In the genomic region with DNA sequence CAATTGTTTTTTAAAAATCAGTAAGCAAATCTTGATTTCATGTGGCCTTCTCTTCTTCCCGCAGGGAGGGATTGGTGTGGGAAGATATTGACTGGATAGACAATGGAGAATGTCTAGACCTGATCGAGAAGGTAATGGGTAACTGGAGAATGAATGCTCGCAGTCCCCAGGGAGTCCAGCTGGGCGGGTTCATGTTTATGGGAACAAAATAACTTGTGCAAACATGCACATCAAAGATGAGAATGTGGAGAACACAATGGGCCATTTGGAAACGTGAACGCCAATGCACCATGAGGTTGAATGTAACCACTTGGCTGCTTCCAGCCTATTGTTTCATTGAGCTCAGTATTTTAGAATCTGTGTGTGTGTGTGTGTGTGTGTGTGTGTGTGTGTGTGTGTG, we compare ENCODE assay signal across 24 mouse cellular contexts.
DNase-seq lines count a peak whose midpoint lies in the region; ATAC-seq lines count a peak whose summit lies in the region.
"Had no signal": no experiment of that assay in that cellular context is flagged by ENCODE, and none has a peak within 500 bp of the region (broad histone marks: within the 10 kb centered on the region; RNA-seq: fewer than 3 reads in every experiment).

No protein-coding gene starts in this region.

- peak; percentile 91 for DNase-seq in heart, adult 11 months
- no peak for DNase-seq in heart, adult 8-10 months (ENCODE audit: low spot score)
- DNase-seq in lung, postnatal 10 days = peak; percentile 28
- DNase-seq in lung, postnatal 4 days = no peak
- DNase-seq in R1 (ENCODE audit: low read depth, low spot score) (peak; percentile 74), ZHBTc4 (ENCODE audit: low read depth, low spot score) (peak; percentile 86)
- DNase-seq in thymus, postnatal 36 days = no peak
- DNase-seq: adrenal gland, adult 2 months; adrenal gland, adult 8-10 months; adrenal gland, postnatal 10 days; adrenal gland, postnatal 14 days; adrenal gland, postnatal 25 days; adrenal gland, postnatal 36 days; B cell, adult 2 months; cerebellum, adult 11 months; cerebellum, adult 11-12 months; cerebellum, adult 18-20 months; cerebellum, adult 2 months had no signal

- peaks cover 4% of the 10 kb centered on the region; the same call in 1 of the 2 replicates for H3K4me1 ChIP-seq in midbrain, embryonic 13.5 days (replicated peaks)

- no peak overlapping the region for H3K27ac ChIP-seq in midbrain, embryonic 13.5 days

- H3K9ac ChIP-seq in midbrain, embryonic 13.5 days (replicated peaks) = no peak overlapping the region

- H3K9me3 ChIP-seq in midbrain, embryonic 13.5 days = no peaks in the 10 kb centered on the region

- no peaks in the 10 kb centered on the region for H3K27me3 ChIP-seq in midbrain, embryonic 13.5 days
- H3K27me3 ChIP-seq: CH12.LX, Patski had no signal

- H3K4me3 ChIP-seq in midbrain, embryonic 13.5 days (replicated peaks) = no peak overlapping the region

- 77% methylated on average over 6 of the region's 6 CpGs for WGBS in midbrain, embryonic 13.5 days

- H3K36me3 ChIP-seq in midbrain, embryonic 13.5 days = peaks cover 19% of the 10 kb centered on the region
- H3K36me3 ChIP-seq: G1E had no signal

- H3K4me2 ChIP-seq in midbrain, embryonic 13.5 days (replicated peaks) = no peak overlapping the region

- ATAC-seq in midbrain, embryonic 13.5 days = no peak
- ATAC-seq: activated CD4-positive, CD25-positive, alpha-beta regulatory T cell, adult 4 months; CD4-positive, CD25-positive, alpha-beta regulatory T cell, adult 4 months; Patski had no signal

Comparison
In these comparisons a context has a peak if more than half of its experiments do, and no peak if none do; other contexts are left out.
1. DNase-seq: peak in heart, adult 11 months (single experiment), lung, postnatal 10 days (single experiment), R1 (single experiment) and ZHBTc4 (single experiment); none in heart, adult 8-10 months (single experiment), lung, postnatal 4 days (0 of 2) and thymus, postnatal 36 days (0 of 2).